Comparison of ENCODE assay signal across 10 mouse cellular contexts in genomic region chr7:44655504-44655903, GRCm38 (mm10). TPM values are rescaled to one million over a fixed set of nuclear protein-coding genes. Genes with fewer than 3 reads are reported as not detected.
A peak's percentile ranks its signal among the peaks of the same experiment; 100 is the strongest.
DNase-seq lines count a peak whose midpoint lies in the region; ATAC-seq lines count a peak whose summit lies in the region.
"Had no signal": no experiment of that assay in that cellular context is flagged by ENCODE, and none has a peak within 500 bp of the region (broad histone marks: within the 10 kb centered on the region; RNA-seq: fewer than 3 reads in every experiment).

No protein-coding gene starts in this region.

- 13% methylated on average over 8 of the region's 8 CpGs for WGBS in hindbrain, embryonic 14.5 days
- 16% methylated on average over 8 of the region's 8 CpGs for WGBS in hindbrain, embryonic 12.5 days

- no peak overlapping the region for H3K4me2 ChIP-seq in hindbrain, embryonic 14.5 days (replicated peaks)
- H3K4me2 ChIP-seq in hindbrain, embryonic 12.5 days (replicated peaks) = no peak overlapping the region

- H3K27ac ChIP-seq in hindbrain, embryonic 14.5 days = no peak overlapping the region
- no peak overlapping the region for H3K27ac ChIP-seq in hindbrain, embryonic 12.5 days

- no peak overlapping the region for H3K9ac ChIP-seq in hindbrain, embryonic 14.5 days
- no peak overlapping the region for H3K9ac ChIP-seq in hindbrain, embryonic 12.5 days

- ATAC-seq in hindbrain, embryonic 14.5 days (ENCODE audit: low FRiP score) = no peak
- ATAC-seq in hindbrain, embryonic 12.5 days (ENCODE audit: low FRiP score) = no peak

- peak; percentile 50 for DNase-seq in hindbrain, embryonic 14.5 days (ENCODE audit: low spot score)
- DNase-seq in B cell, adult 2 months = peak; percentile 83 to 85
- peak; percentile 73 for DNase-seq in NIH3T3 (ENCODE audit: low read depth)
- DNase-seq in cerebellum, postnatal 25 days = peak; percentile 70 to 81
- DNase-seq in kidney, adult 8-10 months = peak; percentile 28 to 61
- peak; percentile 59 for DNase-seq in naive thymus-derived CD4-positive, alpha-beta T cell, adult 2 months (ENCODE audit: low read depth)
- DNase-seq in thymus, postnatal 4 days = peak; percentile 80

- H3K27me3 ChIP-seq in hindbrain, embryonic 14.5 days (ENCODE audit: control insufficient read depth, insufficient read depth, low read length) = no peaks in the 10 kb centered on the region
- H3K27me3 ChIP-seq in hindbrain, embryonic 12.5 days = 0 out of 2 replicates have a peak, but pooled peaks cover 7% of the 10 kb centered on the region

- H3K36me3 ChIP-seq in hindbrain, embryonic 14.5 days (replicated peaks; ENCODE audit: control insufficient read depth, insufficient read depth) = no peaks in the 10 kb centered on the region
- H3K36me3 ChIP-seq in hindbrain, embryonic 12.5 days = no peaks in the 10 kb centered on the region

- H3K9me3 ChIP-seq in hindbrain, embryonic 14.5 days (ENCODE audit: control insufficient read depth, low read length) = no peaks in the 10 kb centered on the region
- H3K9me3 ChIP-seq in hindbrain, embryonic 12.5 days (replicated peaks) = no peaks in the 10 kb centered on the region
- H3K9me3 ChIP-seq: megakaryocyte, embryonic 14.5 days had no signal

- H3K4me1 ChIP-seq in hindbrain, embryonic 14.5 days (replicated peaks; ENCODE audit: control insufficient read depth, insufficient read depth, low read length) = no peaks in the 10 kb centered on the region
- H3K4me1 ChIP-seq in hindbrain, embryonic 12.5 days = no peaks in the 10 kb centered on the region
- H3K4me1 ChIP-seq: megakaryocyte, embryonic 14.5 days had no signal

- no peak overlapping the region for H3K4me3 ChIP-seq in hindbrain, embryonic 14.5 days (replicated peaks; ENCODE audit: low read length)
- no peak overlapping the region for H3K4me3 ChIP-seq in hindbrain, embryonic 12.5 days
- H3K4me3 ChIP-seq: megakaryocyte, embryonic 14.5 days had no signal

RNA-seq across cellular contexts. Expression of gene Myh14, which starts 15.1 kb away (rescaled TPM):
- polyA plus RNA-seq in hindbrain, embryonic 14.5 days (2014; fragmentation: Nextera tagmentation; extraction: Ambion mirVana) = 4.2 and 5.0 TPM in 2 replicates
- polyA plus RNA-seq in hindbrain, embryonic 12.5 days (2016; fragmentation: Nextera tagmentation; extraction: Ambion mirVana) = 3.9 and 4.3 TPM in 2 replicates

RNA-seq across cellular contexts. Expression of gene Izumo2, which starts 53.0 kb away (rescaled TPM):
- not detected in 2 replicates for polyA plus RNA-seq in hindbrain, embryonic 14.5 days (2014; fragmentation: Nextera tagmentation; extraction: Ambion mirVana)
- not detected in 2 replicates for polyA plus RNA-seq in hindbrain, embryonic 12.5 days (2016; fragmentation: Nextera tagmentation; extraction: Ambion mirVana)
- polyA plus RNA-seq: frontal cortex, adult 2 months had no signal
